Mouse (Mus musculus): Measurements from ENCODE around the gene Ppcdc. TPM values are rescaled to one million over a fixed set of nuclear protein-coding genes. Genes with fewer than 3 reads are reported as not detected.

The Ppcdc gene
- polyA plus RNA-seq, 1 experiment from 2014 or later = 15.0 TPM

Other genes with a start within 250 kb of the Ppcdc start
- 0.07 TPM in 1 of 2 replicates, not detected in the other for gene Trcg1, start 203.6 kb downstream of the Ppcdc start, polyA plus RNA-seq (2015; fragmentation: Nextera tagmentation; extraction: Ambion mirVana)
- 11.9 and 16.9 TPM in 2 replicates for gene 1700017B05Rik, start 177.5 kb downstream of the Ppcdc start, polyA plus RNA-seq (2015; fragmentation: Nextera tagmentation; extraction: Ambion mirVana)
- 9.8 and 10.0 TPM in 2 replicates for gene Scamp5, start 27.9 kb upstream of the Ppcdc start, polyA plus RNA-seq (2015; fragmentation: Nextera tagmentation; extraction: Ambion mirVana)
- gene Rpp25, start 63.9 kb upstream of the Ppcdc start, polyA plus RNA-seq (2015; fragmentation: Nextera tagmentation; extraction: Ambion mirVana) = 12.2 and 13.5 TPM in 2 replicates
- 1,286 and 1,445 TPM in 2 replicates for gene Cox5a, start 81.2 kb upstream of the Ppcdc start, polyA plus RNA-seq (2015; fragmentation: Nextera tagmentation; extraction: Ambion mirVana)
- 11.4 and 12.8 TPM in 2 replicates for gene Fam219b, start 97.4 kb upstream of the Ppcdc start, polyA plus RNA-seq (2015; fragmentation: Nextera tagmentation; extraction: Ambion mirVana)
- gene Mpi, start 112.6 kb upstream of the Ppcdc start, polyA plus RNA-seq (2015; fragmentation: Nextera tagmentation; extraction: Ambion mirVana) = 74.2 and 80.9 TPM in 2 replicates
- gene Scamp2, start 120.8 kb upstream of the Ppcdc start, polyA plus RNA-seq (2015; fragmentation: Nextera tagmentation; extraction: Ambion mirVana) = 51.5 and 52.4 TPM in 2 replicates
- 14.6 and 17.1 TPM in 2 replicates for gene Ulk3, start 149.3 kb upstream of the Ppcdc start, polyA plus RNA-seq (2015; fragmentation: Nextera tagmentation; extraction: Ambion mirVana)
- not detected in 2 replicates for gene Cplx3, start 166.2 kb upstream of the Ppcdc start, polyA plus RNA-seq (2015; fragmentation: Nextera tagmentation; extraction: Ambion mirVana)
- gene Lman1l, start 180.7 kb upstream of the Ppcdc start, polyA plus RNA-seq (2015; fragmentation: Nextera tagmentation; extraction: Ambion mirVana) = not detected in 2 replicates
- 16.3 and 17.2 TPM in 2 replicates for gene Csk, start 213.5 kb upstream of the Ppcdc start, polyA plus RNA-seq (2015; fragmentation: Nextera tagmentation; extraction: Ambion mirVana)
- gene Cyp1a2, start 243.6 kb upstream of the Ppcdc start, polyA plus RNA-seq (2015; fragmentation: Nextera tagmentation; extraction: Ambion mirVana) = not detected in 2 replicates
- not detected in 2 replicates for gene Cyp1a1, start 247.8 kb upstream of the Ppcdc start, polyA plus RNA-seq (2015; fragmentation: Nextera tagmentation; extraction: Ambion mirVana)

Measured in heart, embryonic 13.5 days (tissue).